Mouse (Mus musculus) heart, adult 2 months (tissue): ENCODE measurements around the gene Wdr38. TPM values are rescaled to one million over a fixed set of nuclear protein-coding genes. Genes with fewer than 3 reads are reported as not detected.

Experiments used
- DNase-seq, 2 experiments: peaks; one replicate each; pipeline ENCODE4 v3.0.0; 2021
- H3K27ac ChIP-seq: fragments of 200-600 bp; 2 replicates; pipeline ENCODE4 v1.8.1; 2022
- H3K27me3 ChIP-seq: fragments of 200-500 bp; 2 replicates; pipeline ENCODE4 v1.6.1; 2012; ENCODE audit warnings: mild to moderate bottlenecking, low read length, inconsistent platforms, mixed read lengths; ENCODE audit not compliant: control insufficient read depth, insufficient read depth
- H3K36me3 ChIP-seq: fragments of 200-500 bp; 2 replicates; pipeline ENCODE4 v1.6.1; 2012; ENCODE audit warnings: low read length, inconsistent platforms; ENCODE audit not compliant: control insufficient read depth, insufficient read depth
- H3K4me1 ChIP-seq: fragments of 200-500 bp; 2 replicates; pipeline ENCODE4 v1.6.1; 2011; ENCODE audit warnings: low read length; ENCODE audit not compliant: control insufficient read depth, insufficient read depth
- H3K4me3 ChIP-seq: fragments of 200-600 bp; 2 replicates; pipeline ENCODE4 v1.8.1; 2022
- H3K79me2 ChIP-seq: fragments of 200-500 bp; replicated peaks from 2 replicates; pipeline ENCODE4 v1.6.1; 2012; ENCODE audit warnings: mild to moderate bottlenecking, inconsistent platforms, low read length, moderate library complexity, mixed read lengths; ENCODE audit not compliant: control insufficient read depth, insufficient read depth
- H3K9ac ChIP-seq: fragments of 200-500 bp; 2 replicates; pipeline ENCODE4 v1.6.1; 2012; ENCODE audit warnings: low read depth, mild to moderate bottlenecking, control low read depth, inconsistent platforms, low read length, mixed read lengths
- CTCF ChIP-seq: fragments of 200-600 bp; IDR thresholded peaks from 2 replicates; pipeline ENCODE4 v1.8.1; 2022; ENCODE audit warnings: antibody characterized with exemption, mild to moderate bottlenecking, moderate library complexity
- EP300 ChIP-seq: fragments of 200-500 bp; IDR thresholded peaks from 2 replicates; pipeline ENCODE4 v1.6.1; 2011; ENCODE audit warnings: low read depth, low read length, control low read depth; ENCODE audit not compliant: insufficient read depth
- POLR2A ChIP-seq: fragments of 200-500 bp; IDR thresholded peaks from 2 replicates; pipeline ENCODE4 v1.6.1; 2011; ENCODE audit warnings: mild to moderate bottlenecking, low read depth, low read length, control low read depth; ENCODE audit not compliant: insufficient read depth
- whole genome bisulfite sequencing: fragments of 180-500 bp; shearing (Covaris S2); methylation state at CpG from one replicate; pipeline ENCODE4 v1.1.7; 2018; 5-methylcytosine and 5-hydroxymethylcytosine counted together
- intact Hi-C: fragments of 180-260 bp; cut with DNase I; formaldehyde crosslinking; loops from one replicate; pipeline ENCODE4 v1.15.1; 2025
- polyA plus RNA-seq: library from polyadenylated mRNA; depleted of rRNA; stranded (reverse); fragments of >200 nt; gene quantifications from 2 replicates; pipeline ENCODE4 v1.2.3, GENCODE M21; 2012
- total RNA-seq, 2 experiments: library from RNA; stranded (reverse); gene quantifications; 2 replicates each; pipeline ENCODE4 v1.2.3; 2021

The Wdr38 gene
- total and polyA plus RNA-seq, 3 experiments = 0.20 to 0.59 TPM; not detected in 1

GRCm38 (mm10) chr2:38999910-39000586, 2.8 kb downstream of the Wdr38 start:
- H3K79me2 ChIP-seq = no peaks in the 10 kb centered on the region
- 64% methylated on average over 8 of the region's 8 CpGs for WGBS

GRCm38 (mm10) chr2:39000587-39000919, 3.3 kb downstream of the Wdr38 start:
- Histone ChIP-seq H3K4me1 (peaks cover 5% of the 10 kb centered on the region), H3K27ac (no peak overlapping the region), H3K9ac (no peak overlapping the region), H3K79me2 (no peaks in the 10 kb centered on the region), H3K27me3 (no peaks in the 10 kb centered on the region), H3K4me3 (no peak overlapping the region), H3K36me3 (peaks cover 6% of the 10 kb centered on the region; the same call in 1 of the 2 replicates)
- WGBS = 77% methylated on average over 4 of the region's 4 CpGs
- TF ChIP-seq EP300 (no peak), CTCF (no peak), POLR2A (no peak)
- intact Hi-C loops = loop anchor here (10.0 kb wide), 1 partner anchor 356 kb away; the partner anchor contains the start of gene Psmb7
- DNase-seq = no peak

More at GRCm38 (mm10) chr2:38999910-39000586, 2.8 kb downstream of the Wdr38 start:
- Histone ChIP-seq H3K4me1 (peaks cover 5% of the 10 kb centered on the region), H3K9ac (no peak overlapping the region), H3K27ac (no peak overlapping the region), H3K36me3 (peaks cover 6% of the 10 kb centered on the region; the same call in 1 of the 2 replicates), H3K4me3 (no peak overlapping the region), H3K27me3 (no peaks in the 10 kb centered on the region)
- no peak for DNase-seq
- TF ChIP-seq CTCF (no peak), EP300 (no peak), POLR2A (no peak)
- intact Hi-C loops = loop anchor here (5.0 to 10.0 kb wide), 2 partner anchors 203 to 355 kb away; partner anchors contain the start of gene Psmb7

DNA sequence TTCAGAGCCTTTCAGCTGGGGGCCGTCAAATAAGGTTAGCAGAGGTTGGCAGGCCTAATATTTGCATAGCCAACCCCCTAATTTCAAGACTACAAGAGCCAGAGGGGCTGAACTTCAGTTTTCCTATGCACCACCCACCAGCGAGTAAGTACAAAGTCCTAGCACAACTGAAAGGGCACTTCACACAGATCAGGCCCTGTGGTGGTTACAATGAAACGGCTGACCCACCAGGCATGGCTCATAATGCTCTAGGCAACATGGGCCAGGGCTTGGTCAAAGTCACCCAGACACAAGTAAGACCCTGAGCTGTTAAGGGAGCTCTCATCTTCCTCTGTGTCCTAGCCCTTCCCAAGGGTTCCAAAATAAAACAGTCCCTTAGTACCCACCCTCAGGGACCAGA, 4.6 kb downstream of the Wdr38 start:
- Histone ChIP-seq H3K36me3 (peaks cover 6% of the 10 kb centered on the region; the same call in 1 of the 2 replicates), H3K27ac (no peak overlapping the region), H3K79me2 (no peaks in the 10 kb centered on the region), H3K9ac (no peak overlapping the region), H3K4me3 (no peak overlapping the region), H3K4me1 (peaks cover 8% of the 10 kb centered on the region), H3K27me3 (no peaks in the 10 kb centered on the region)
- 82% methylated on average over 3 of the region's 3 CpGs for WGBS
- intact Hi-C loops = loop anchor here (10.0 kb wide), 1 partner anchor 357 kb away; the partner anchor contains the start of gene Psmb7
- TF ChIP-seq CTCF = no peak
- no peak for TF ChIP-seq POLR2A
- TF ChIP-seq EP300 = no peak
- no peak for DNase-seq

- Histone ChIP-seq H3K79me2 (no peaks in the 10 kb centered on the region), H3K27ac (no peak overlapping the region), H3K4me3 (no peak overlapping the region), H3K9ac (no peak overlapping the region), H3K4me1 (peaks cover 6% of the 10 kb centered on the region), H3K36me3 (peaks cover 6% of the 10 kb centered on the region; the same call in 1 of the 2 replicates), H3K27me3 (no peaks in the 10 kb centered on the region)
- intact Hi-C loops = loop anchor here (10.0 kb wide), 1 partner anchor 358 kb away; the partner anchor contains the start of gene Psmb7
- no peak for DNase-seq
- 38% methylated on average over 8 of the region's 8 CpGs for WGBS
- TF ChIP-seq POLR2A = no peak
- no peak for TF ChIP-seq CTCF
- TF ChIP-seq EP300 = no peak
These were observed 5.8 kb downstream of the Wdr38 start for GRCm38 (mm10) chr2:39003106-39003505.

DNA sequence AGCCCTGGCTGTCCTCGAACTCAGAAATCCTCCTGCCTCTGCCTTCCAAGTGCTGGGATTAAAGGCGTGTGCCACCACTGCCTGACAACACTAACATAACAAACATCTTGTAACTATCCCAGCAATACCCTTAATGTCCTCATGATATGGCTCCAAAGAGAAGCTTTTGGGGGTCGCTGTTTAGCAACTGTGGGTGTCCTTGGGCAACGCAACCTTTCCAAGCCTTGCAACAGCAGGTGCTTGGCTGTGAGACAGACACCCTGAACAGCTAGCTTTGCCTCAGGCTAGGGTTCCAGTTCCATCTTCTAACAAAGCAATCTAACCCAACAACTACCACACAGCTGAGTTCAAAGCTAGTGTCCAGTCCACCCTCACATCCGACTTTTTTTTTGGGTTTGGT, 6.2 kb downstream of the Wdr38 start:
- peaks cover 6% of the 10 kb centered on the region; the same call in 1 of the 2 replicates for H3K36me3 ChIP-seq
- 0 out of 2 replicates have a peak, but pooled peaks cover 1% of the 10 kb centered on the region for H3K79me2 ChIP-seq
- DNase-seq = no peak
- H3K27ac ChIP-seq = no peak overlapping the region
- H3K4me3 ChIP-seq = no peak overlapping the region
- TF ChIP-seq CTCF = no peak
- no peak for TF ChIP-seq EP300
- no peak for TF ChIP-seq POLR2A
- H3K4me1 ChIP-seq = peaks cover 6% of the 10 kb centered on the region
- WGBS = 67% methylated on average over 5 of the region's 5 CpGs
- no peaks in the 10 kb centered on the region for H3K27me3 ChIP-seq
- intact Hi-C loops = loop anchor here (10.0 kb wide), 1 partner anchor 359 kb away; the partner anchor contains the start of gene Psmb7
- H3K9ac ChIP-seq = no peak overlapping the region

- peaks cover 8% of the 10 kb centered on the region for H3K4me1 ChIP-seq
- H3K79me2 ChIP-seq = 0 out of 2 replicates have a peak, but pooled peaks cover 1% of the 10 kb centered on the region
- WGBS = 1% methylated on average over 11 of the region's 11 CpGs
- H3K27me3 ChIP-seq = no peaks in the 10 kb centered on the region
- H3K27ac ChIP-seq = peak overlapping the region; percentile 77
- H3K36me3 ChIP-seq = peaks cover 10% of the 10 kb centered on the region
- H3K4me3 ChIP-seq = peak overlapping the region; percentile 91
- no peak for DNase-seq
- intact Hi-C loops = loop anchor here (10.0 kb wide), 1 partner anchor 360 kb away; the partner anchor contains the start of gene Psmb7
- peak overlapping the region; percentile 81 for H3K9ac ChIP-seq
- TF ChIP-seq CTCF = no peak
- TF ChIP-seq EP300 = no peak
- no peak for TF ChIP-seq POLR2A
These were observed 7.1 kb downstream of the Wdr38 start for GRCm38 (mm10) chr2:39004372-39004771.
